Mouse (Mus musculus) forebrain, postnatal 0 days (tissue): ENCODE measurements around the gene Pnpla2. TPM values are rescaled to one million over a fixed set of nuclear protein-coding genes. Genes with fewer than 3 reads are reported as not detected.
"Not testable (repeated sequence)": the region's sequence is repeated elsewhere in the genome, so short reads cannot be mapped to it uniquely, and the experiment has no call there.

ENCODE experiments used
- ATAC-seq: fragments of 200-750 bp; cut with Nextera tagmentation; 2 replicates; pipeline ENCODE4 v1.8.0; 2017; ENCODE audit warnings: mild to moderate bottlenecking, moderate library complexity
- DNase-seq: peaks from one replicate; pipeline ENCODE4 v3.0.0-alpha.2; 2015
- H3K27ac ChIP-seq: fragments of 300-500 bp; sonication (generic); 2 replicates; pipeline ENCODE4 v1.5.1; 2014; ENCODE audit warnings: low read depth, mild to moderate bottlenecking, antibody characterized with exemption, low read length, moderate library complexity, mixed read lengths
- H3K27me3 ChIP-seq: fragments of 300-500 bp; sonication (generic); 2 replicates; pipeline ENCODE4 v1.6.1; 2014; ENCODE audit warnings: mild to moderate bottlenecking, low read length, mixed read lengths; ENCODE audit not compliant: insufficient read depth
- H3K36me3 ChIP-seq: fragments of 300-500 bp; sonication (generic); 2 replicates; pipeline ENCODE4 v1.6.1; 2014; ENCODE audit warnings: mild to moderate bottlenecking, moderate library complexity; ENCODE audit not compliant: insufficient read depth
- H3K4me1 ChIP-seq: fragments of 300-500 bp; sonication (generic); 2 replicates; pipeline ENCODE4 v1.6.1; 2014; ENCODE audit warnings: antibody characterized with exemption; ENCODE audit not compliant: insufficient read depth
- H3K4me2 ChIP-seq: fragments of 300-500 bp; sonication (generic); 2 replicates; pipeline ENCODE4 v1.6.1; 2014; ENCODE audit warnings: low read depth, mild to moderate bottlenecking, moderate library complexity
- H3K4me3 ChIP-seq: fragments of 300-500 bp; sonication (generic); 2 replicates; pipeline ENCODE4 v1.5.1; 2014; ENCODE audit warnings: low read depth, low read length, mixed read lengths
- H3K9ac ChIP-seq: fragments of 300-500 bp; sonication (generic); 2 replicates; pipeline ENCODE4 v1.6.1; 2014; ENCODE audit warnings: mild to moderate bottlenecking
- H3K9me3 ChIP-seq: fragments of 300-500 bp; sonication (generic); 2 replicates; pipeline ENCODE4 v1.6.1; 2016; ENCODE audit warnings: low read length
- CTCF ChIP-seq: sonication (generic); IDR thresholded peaks from 2 replicates; pipeline ENCODE4 v1.5.1; 2016; ENCODE audit warnings: antibody characterized with exemption, control low read depth, low read depth
- WGBS: fragments of 180-500 bp; shearing (Covaris S2); extraction: QIAGEN DNeasy Blood & Tissue Kit; methylation state at CpG from one replicate; pipeline ENCODE4 v1.1.7; 2014; 5-methylcytosine and 5-hydroxymethylcytosine counted together
- polyA plus RNA-seq: library from polyadenylated mRNA; unstranded; fragments of >200 nt; fragmentation: Nextera tagmentation; extraction: Ambion mirVana; gene quantifications from 2 replicates; pipeline ENCODE4 v1.2.1, GENCODE M21; 2015
- total RNA-seq: library from RNA; depleted of rRNA; stranded (reverse); fragments of >200 nt; gene quantifications from 2 replicates; pipeline ENCODE4 v1.2.3, GENCODE M21; 2014; rRNA removed

Gene Pnpla2
- total RNA-seq (6.2 and 7.7 TPM in 2 replicates), polyA plus RNA-seq (18.3 and 22.4 TPM in 2 replicates)

DNA sequence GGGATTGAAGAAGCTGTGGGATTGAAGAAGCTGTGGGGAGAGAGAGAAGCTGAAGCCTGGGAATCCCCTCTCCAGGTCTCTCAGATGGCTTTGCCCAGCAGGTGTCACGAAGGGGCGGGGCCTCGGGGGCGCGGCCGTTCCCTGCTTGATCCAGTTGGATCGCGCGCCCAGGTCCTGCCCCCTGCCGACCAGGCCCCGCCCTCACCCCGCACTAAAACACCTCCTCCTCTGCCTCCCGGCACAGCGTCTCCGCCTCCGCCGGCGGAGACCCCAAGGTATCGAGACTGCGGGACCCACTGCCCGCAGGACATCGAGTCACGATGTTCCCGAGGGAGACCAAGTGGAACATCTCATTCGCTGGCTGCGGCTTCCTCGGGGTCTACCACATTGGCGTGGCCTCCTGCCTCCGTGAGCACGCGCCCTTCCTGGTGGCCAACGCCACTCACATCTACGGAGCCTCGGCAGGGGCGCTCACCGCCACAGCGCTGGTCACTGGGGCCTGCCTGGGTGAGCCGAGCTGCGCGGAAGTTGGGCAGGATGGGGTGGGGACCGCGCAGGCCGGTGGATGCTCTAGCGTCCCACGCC is at the start of gene Pnpla2:
Gene Pnpla2 (plus strand): TSS at position 232 of the 585 bp plus-strand sequence.
- no peaks in the 10 kb centered on the region for H3K27me3 ChIP-seq
- H3K27ac ChIP-seq = peak within 1 kb of the TSS; percentile 66
- under 1% methylated on average over 45 of the region's 45 CpGs for WGBS
- ATAC-seq = peak; percentile 83
- peak; percentile 86 for DNase-seq
- H3K36me3 ChIP-seq = peaks cover 37% of the 10 kb centered on the region
- peaks cover 9% of the 10 kb centered on the region for H3K4me1 ChIP-seq
- TF ChIP-seq CTCF = peak; percentile 35
- H3K4me2 ChIP-seq = peak within 1 kb of the TSS; percentile 92
- H3K4me3 ChIP-seq = peak within 1 kb of the TSS; percentile 56
- peak within 1 kb of the TSS; percentile 65 for H3K9ac ChIP-seq
- H3K9me3 ChIP-seq = no peaks in the 10 kb centered on the region

DNA sequence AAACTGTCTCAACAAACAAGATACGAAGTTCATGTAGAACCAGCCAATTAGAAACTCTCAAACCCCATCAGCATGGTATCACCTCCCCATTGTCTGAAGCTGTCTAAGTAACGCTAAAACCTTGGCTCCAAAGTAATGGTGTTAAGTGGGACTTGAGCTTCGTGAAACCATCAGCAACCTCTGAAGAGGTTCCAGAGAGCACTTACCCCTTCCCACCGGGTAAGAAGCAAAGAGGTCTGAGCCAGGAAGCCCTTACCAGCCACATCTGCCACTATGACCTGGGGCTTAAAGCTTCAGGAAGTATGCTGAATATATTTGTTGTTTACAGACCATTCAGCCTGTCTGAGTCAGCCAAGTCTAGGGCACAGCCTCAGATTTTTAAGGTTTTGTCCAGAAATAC is 49.5 kb upstream of the Pnpla2 start:
- Histone ChIP-seq H3K27ac (no peak overlapping the region), H3K27me3 (no peaks in the 10 kb centered on the region), H3K9me3 (no peaks in the 10 kb centered on the region), H3K4me1 (0 out of 2 replicates have a peak, but pooled peaks cover 3% of the 10 kb centered on the region), H3K4me2 (no peak overlapping the region), H3K4me3 (no peak overlapping the region), H3K36me3 (peaks cover 39% of the 10 kb centered on the region), H3K9ac (no peak overlapping the region)
- no peak for TF ChIP-seq CTCF
- ATAC-seq (no peak), DNase-seq (no peak)
- 72% methylated on average over 4 of the region's 4 CpGs for WGBS

GRCm38 (mm10) chr7:141407670-141408069 is 47.3 kb upstream of the Pnpla2 start:
- H3K9me3 ChIP-seq, H3K4me3 ChIP-seq, H3K4me2 ChIP-seq, H3K9ac ChIP-seq, H3K27ac ChIP-seq, H3K4me1 ChIP-seq, H3K27me3 ChIP-seq, DNase-seq, ATAC-seq: not testable (repeated sequence)
- 95% methylated on average over 7 of the region's 7 CpGs for WGBS
- peaks cover 17% of the 10 kb centered on the region for H3K36me3 ChIP-seq

DNA sequence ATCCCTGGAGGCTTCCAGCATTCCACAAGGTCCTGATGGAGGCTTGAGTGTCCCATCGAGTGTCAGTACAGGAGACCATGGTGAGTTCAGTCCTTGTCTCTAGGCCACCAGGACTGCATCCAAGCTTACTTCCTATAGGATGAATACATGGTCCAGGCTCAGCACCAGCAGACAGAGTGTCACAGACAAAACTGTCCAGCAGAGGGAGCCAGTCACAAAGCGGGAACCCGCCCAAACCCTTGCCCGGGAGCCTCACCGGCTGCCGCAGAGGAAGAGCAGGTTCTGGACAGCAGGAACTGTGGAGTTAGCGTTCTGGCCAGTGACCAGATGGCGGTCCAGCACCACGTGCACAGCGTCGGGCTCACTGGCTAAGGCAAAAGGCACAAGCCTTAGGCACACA is 46.2 kb upstream of the Pnpla2 start:
- H3K36me3 ChIP-seq = peaks cover 14% of the 10 kb centered on the region
- no peaks in the 10 kb centered on the region for H3K27me3 ChIP-seq
- 9% methylated on average over 11 of the region's 11 CpGs for WGBS
- H3K9me3 ChIP-seq = no peaks in the 10 kb centered on the region
- TF ChIP-seq CTCF = peak; percentile 91
- no peak overlapping the region for H3K4me3 ChIP-seq
- peak overlapping the region; percentile 41; the same call in 1 of the 2 replicates for H3K27ac ChIP-seq
- peaks cover 10% of the 10 kb centered on the region; the same call in 1 of the 2 replicates for H3K4me1 ChIP-seq
- peak; percentile 76 for ATAC-seq
- H3K9ac ChIP-seq = no peak overlapping the region
- H3K4me2 ChIP-seq = 0 out of 2 replicates have a peak overlapping the region, but pooled peaks have one; percentile 17
- DNase-seq = peak; percentile 88

GRCm38 (mm10) chr7:141410631-141411030 is 44.4 kb upstream of the Pnpla2 start:
- no peak overlapping the region for H3K27ac ChIP-seq
- H3K9me3 ChIP-seq = no peaks in the 10 kb centered on the region
- H3K4me2 ChIP-seq = no peak overlapping the region
- TF ChIP-seq CTCF = no peak
- H3K4me3 ChIP-seq = no peak overlapping the region
- no peaks in the 10 kb centered on the region for H3K27me3 ChIP-seq
- peaks cover 14% of the 10 kb centered on the region for H3K36me3 ChIP-seq
- H3K9ac ChIP-seq = no peak overlapping the region
- no peak for DNase-seq
- WGBS = 91% methylated on average over 8 of the region's 8 CpGs
- ATAC-seq = no peak
- peaks cover 13% of the 10 kb centered on the region; the same call in 1 of the 2 replicates for H3K4me1 ChIP-seq

DNA sequence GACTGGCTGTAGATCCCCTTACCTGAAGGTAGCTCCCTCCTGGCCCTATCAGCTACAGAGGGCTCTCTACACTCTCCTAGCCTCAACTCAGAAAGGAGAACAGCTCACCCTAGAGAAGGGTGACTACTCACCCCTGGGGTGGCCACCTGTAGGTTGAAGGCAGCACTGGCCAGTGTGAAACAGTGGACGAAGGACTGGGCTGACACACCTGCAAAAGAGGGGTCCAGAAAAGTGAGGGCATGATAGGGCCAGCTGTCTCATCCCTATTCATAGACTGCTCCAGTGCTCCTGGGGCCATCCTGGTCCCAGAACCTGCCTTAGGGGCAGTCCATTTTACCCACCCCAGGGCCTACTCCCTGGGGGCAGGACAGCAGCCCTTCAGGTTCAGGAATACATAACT is 43.3 kb upstream of the Pnpla2 start:
- H3K27ac ChIP-seq = no peak overlapping the region
- DNase-seq (no peak), ATAC-seq (no peak)
- WGBS = 100% methylated on average over 1 of the region's 1 CpGs
- no peak overlapping the region for H3K4me3 ChIP-seq
- peaks cover 14% of the 10 kb centered on the region for H3K36me3 ChIP-seq
- 0 out of 2 replicates have a peak, but pooled peaks have one; percentile 4 for TF ChIP-seq CTCF
- H3K9ac ChIP-seq = no peak overlapping the region
- no peak overlapping the region for H3K4me2 ChIP-seq
- H3K4me1 ChIP-seq = peaks cover 13% of the 10 kb centered on the region; the same call in 1 of the 2 replicates
- no peaks in the 10 kb centered on the region for H3K9me3 ChIP-seq
- H3K27me3 ChIP-seq = no peaks in the 10 kb centered on the region

GRCm38 (mm10) chr7:141413331-141413730 is 41.7 kb upstream of the Pnpla2 start:
- DNase-seq = no peak
- 5% methylated on average over 16 of the region's 16 CpGs for WGBS
- H3K4me1 ChIP-seq = peaks cover 13% of the 10 kb centered on the region; the same call in 1 of the 2 replicates
- H3K9me3 ChIP-seq = no peaks in the 10 kb centered on the region
- peaks cover 13% of the 10 kb centered on the region for H3K36me3 ChIP-seq
- H3K4me3 ChIP-seq = peak overlapping the region; percentile 71
- peak overlapping the region; percentile 87 for H3K4me2 ChIP-seq
- H3K27ac ChIP-seq = peak overlapping the region; percentile 82
- TF ChIP-seq CTCF = no peak
- ATAC-seq = no peak
- peak overlapping the region; percentile 91 for H3K9ac ChIP-seq
- no peaks in the 10 kb centered on the region for H3K27me3 ChIP-seq
